Mouse (Mus musculus) B cell, adult 62 days (primary cell): Measurements from ENCODE around the gene Fbxl7. TPM values are rescaled to one million over a fixed set of nuclear protein-coding genes. Genes with fewer than 3 reads are reported as not detected.

Source experiments
- total RNA-seq: library from RNA; stranded (reverse); gene quantifications from 4 replicates; pipeline ENCODE4 v1.2.4, GENCODE M21; 2023

Fbxl7 gene
- not detected in 4 replicates for total RNA-seq

DNA sequence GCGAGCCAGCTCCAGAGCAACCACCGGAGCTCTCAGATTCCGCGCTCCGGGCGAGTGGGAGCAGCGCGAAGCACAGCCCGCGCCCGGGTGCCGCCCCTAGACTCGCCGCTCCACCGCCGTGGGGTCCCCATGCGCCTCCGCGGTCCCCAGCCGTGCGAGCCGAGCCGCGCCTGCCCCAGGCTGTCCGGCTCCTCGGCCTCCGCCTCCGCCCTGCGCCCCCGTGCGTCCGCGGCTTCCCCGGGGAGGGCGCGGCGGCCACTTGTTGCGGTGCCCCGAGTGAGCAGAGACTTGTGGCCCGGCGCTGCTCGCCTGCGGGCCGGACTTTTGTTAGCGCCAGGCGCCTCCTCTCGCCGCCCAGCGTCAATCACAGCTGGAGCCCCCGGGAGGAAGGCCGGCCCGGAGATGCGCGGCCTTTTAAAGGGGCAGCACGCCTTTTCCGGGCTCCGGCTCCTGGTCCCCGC lies at the start of gene Fbxl7:
Gene Fbxl7 (minus strand): TSS at position 330 of the 461 bp plus-strand sequence.

